Mouse (Mus musculus): ENCODE measurements around the gene Olfr820. TPM values are rescaled to one million over a fixed set of nuclear protein-coding genes. Genes with fewer than 3 reads are reported as not detected.
"Not testable (repeated sequence)": the region's sequence is repeated elsewhere in the genome, so short reads cannot be mapped to it uniquely, and the experiment has no call there.

Gene Olfr820
- polyA plus RNA-seq (2016; fragmentation: Nextera tagmentation; extraction: Ambion mirVana): not detected in 2 replicates

- no peaks in the 10 kb centered on the region for H3K9me3 ChIP-seq (replicated peaks)
- no peaks in the 10 kb centered on the region for H3K4me1 ChIP-seq
- H3K36me3 ChIP-seq: no peaks in the 10 kb centered on the region
- no peaks in the 10 kb centered on the region for H3K27me3 ChIP-seq (ENCODE audit: low read depth, poor library complexity, severe bottlenecking)
- H3K4me3 ChIP-seq: no peak within 1 kb of the TSS
- DNase-seq (ENCODE audit: low spot score): no peak
- H3K27ac ChIP-seq: no peak within 1 kb of the TSS
These were observed at the start of gene Olfr820 for GRCm38 (mm10) chr10:130012321-130012720. Gene Olfr820, plus strand, starts transcription at chr10:130012621.

DNA sequence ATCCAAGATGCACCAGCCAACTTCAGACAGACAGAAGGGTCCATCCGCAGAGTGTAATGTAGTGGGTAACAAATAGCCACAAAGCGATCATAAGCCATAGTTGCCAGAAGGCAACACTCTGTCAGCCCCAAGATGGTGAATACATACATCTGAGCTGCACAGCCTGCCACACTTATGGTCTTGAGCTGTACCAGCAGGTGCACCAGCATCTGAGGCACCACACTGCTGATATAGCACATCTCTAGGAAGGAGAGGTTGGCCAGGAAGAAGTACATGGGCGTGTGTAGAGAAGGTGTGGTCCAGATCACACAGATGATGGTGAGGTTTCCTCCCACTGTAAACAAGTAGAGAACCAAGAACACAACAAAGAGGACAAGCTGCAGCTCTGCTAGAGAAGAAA, 46.2 kb upstream of the Olfr820 start:
- H3K27ac ChIP-seq; H3K27me3 ChIP-seq (ENCODE audit: low read depth, poor library complexity, severe bottlenecking); H3K36me3 ChIP-seq; H3K4me3 ChIP-seq; DNase-seq (ENCODE audit: low spot score); H3K4me1 ChIP-seq; H3K9me3 ChIP-seq (replicated peaks): not testable (repeated sequence)
- 91% methylated on average over 2 of the region's 3 CpGs for WGBS

DNA sequence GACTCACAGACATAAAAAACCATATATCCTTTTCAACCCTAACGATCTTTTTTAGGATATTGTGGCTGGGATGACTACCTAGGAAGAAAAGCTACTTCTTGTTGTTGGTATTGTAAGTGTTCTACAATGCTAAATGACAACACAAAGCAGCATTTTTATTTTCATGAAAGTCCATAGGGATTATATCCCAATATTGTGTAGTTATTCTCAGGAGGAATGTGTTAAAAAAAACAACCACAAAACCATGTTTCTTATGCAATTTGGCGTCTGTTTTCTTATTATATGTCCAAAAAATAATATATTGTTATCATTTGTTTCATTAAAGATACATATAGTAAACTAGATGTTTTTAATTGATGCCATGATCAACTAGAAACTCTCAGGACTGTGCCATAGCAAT, 45.3 kb upstream of the Olfr820 start, which contains the start of gene Olfr819:
Gene Olfr819, minus strand, starts transcription at position 101 of the 400 bp plus-strand sequence.
- H3K9me3 ChIP-seq (replicated peaks); H3K36me3 ChIP-seq; H3K4me3 ChIP-seq; H3K4me1 ChIP-seq; H3K27me3 ChIP-seq (ENCODE audit: low read depth, poor library complexity, severe bottlenecking); DNase-seq (ENCODE audit: low spot score); H3K27ac ChIP-seq: not testable (repeated sequence)
- WGBS: 83% methylated on average over 2 of the region's 2 CpGs

DNA sequence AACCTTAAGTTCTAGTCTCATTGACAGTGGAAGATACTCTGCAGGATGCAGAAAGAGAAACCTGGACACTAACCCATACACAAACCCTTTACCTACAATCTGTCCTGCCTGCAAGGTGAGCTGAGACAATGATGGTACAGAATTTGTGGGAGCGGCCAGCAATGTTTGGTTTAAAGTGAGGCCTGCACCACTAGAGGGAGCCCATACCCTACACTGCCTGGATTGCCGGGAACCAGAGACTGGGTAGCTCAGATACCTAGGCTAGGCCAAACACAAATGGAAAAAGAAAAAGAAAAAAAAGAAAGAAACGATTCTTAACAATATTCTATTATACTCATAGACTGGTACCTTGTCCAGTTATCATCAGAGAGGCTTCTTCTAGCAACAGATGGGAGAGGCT, 39.4 kb upstream of the Olfr820 start:
- not testable (repeated sequence) for H3K9me3 ChIP-seq (replicated peaks); H3K4me3 ChIP-seq; DNase-seq (ENCODE audit: low spot score); H3K27me3 ChIP-seq (ENCODE audit: low read depth, poor library complexity, severe bottlenecking); H3K36me3 ChIP-seq; H3K27ac ChIP-seq; H3K4me1 ChIP-seq
- WGBS: no CpG with 5 or more reads among the region's 3 CpGs

GRCm38 (mm10) chr10:129976040-129976439, 36.4 kb upstream of the Olfr820 start, which contains the start of gene Olfr247:
Gene Olfr247, minus strand, starts transcription at chr10:129976140.
- no CpG with 5 or more reads among the region's 2 CpGs for WGBS
- DNase-seq (ENCODE audit: low spot score); H3K36me3 ChIP-seq: not testable (repeated sequence)

DNA sequence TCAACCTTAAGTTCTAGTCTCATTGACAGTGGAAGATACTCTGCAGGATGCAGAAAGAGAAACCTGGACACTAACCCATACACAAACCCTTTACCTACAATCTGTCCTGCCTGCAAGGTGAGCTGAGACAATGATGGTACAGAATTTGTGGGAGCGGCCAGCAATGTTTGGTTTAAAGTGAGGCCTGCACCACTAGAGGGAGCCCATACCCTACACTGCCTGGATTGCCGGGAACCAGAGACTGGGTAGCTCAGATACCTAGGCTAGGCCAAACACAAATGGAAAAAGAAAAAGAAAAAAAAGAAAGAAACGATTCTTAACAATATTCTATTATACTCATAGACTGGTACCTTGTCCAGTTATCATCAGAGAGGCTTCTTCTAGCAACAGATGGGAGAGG, 30.6 kb upstream of the Olfr820 start:
- not testable (repeated sequence) for H3K4me1 ChIP-seq; H3K36me3 ChIP-seq; H3K4me3 ChIP-seq; DNase-seq (ENCODE audit: low spot score); H3K27ac ChIP-seq; H3K9me3 ChIP-seq (replicated peaks); H3K27me3 ChIP-seq (ENCODE audit: low read depth, poor library complexity, severe bottlenecking)
- no CpG with 5 or more reads among the region's 3 CpGs for WGBS

More at GRCm38 (mm10) chr10:129976040-129976439, 36.4 kb upstream of the Olfr820 start, which contains the start of gene Olfr247:
- H3K27me3 ChIP-seq (ENCODE audit: low read depth, poor library complexity, severe bottlenecking); H3K27ac ChIP-seq; H3K4me1 ChIP-seq; H3K9me3 ChIP-seq (replicated peaks); H3K4me3 ChIP-seq: not testable (repeated sequence)

GRCm38 (mm10) chr10:129984962-129985361, 27.5 kb upstream of the Olfr820 start, which contains the start of gene Gm10310:
Gene Gm10310, minus strand, starts transcription at chr10:129985062.
- WGBS: no CpG with 5 or more reads among the region's 1 CpGs
- not testable (repeated sequence) for H3K27me3 ChIP-seq (ENCODE audit: low read depth, poor library complexity, severe bottlenecking); H3K36me3 ChIP-seq; DNase-seq (ENCODE audit: low spot score); H3K4me1 ChIP-seq; H3K27ac ChIP-seq; H3K9me3 ChIP-seq (replicated peaks); H3K4me3 ChIP-seq

DNA sequence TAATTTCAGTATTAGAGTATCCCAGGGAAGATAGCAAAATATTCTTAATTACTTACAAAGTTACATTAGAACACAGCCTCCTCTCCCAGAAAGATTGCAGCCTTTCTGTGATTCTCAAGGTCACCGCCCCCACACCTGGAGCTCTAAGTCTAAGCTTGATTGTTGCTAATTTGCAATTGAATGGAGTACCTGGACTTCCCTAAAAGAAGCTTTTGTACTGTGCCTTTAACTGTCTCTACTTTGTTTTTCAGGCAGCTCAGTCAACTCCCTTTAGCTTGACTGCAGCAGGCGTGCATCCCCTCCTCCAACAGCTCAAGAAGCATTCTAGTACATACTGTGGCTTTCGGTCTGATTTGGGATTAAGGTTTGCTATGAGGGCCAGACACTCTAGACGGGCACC, 8.3 kb upstream of the Olfr820 start:
- not testable (repeated sequence) for DNase-seq (ENCODE audit: low spot score); H3K36me3 ChIP-seq; H3K27me3 ChIP-seq (ENCODE audit: low read depth, poor library complexity, severe bottlenecking); H3K4me3 ChIP-seq; H3K27ac ChIP-seq; H3K9me3 ChIP-seq (replicated peaks); H3K4me1 ChIP-seq
- 89% methylated on average over 4 of the region's 4 CpGs for WGBS

- not testable (repeated sequence) for H3K36me3 ChIP-seq; H3K27me3 ChIP-seq (ENCODE audit: low read depth, poor library complexity, severe bottlenecking); DNase-seq (ENCODE audit: low spot score); H3K4me1 ChIP-seq; H3K9me3 ChIP-seq (replicated peaks); H3K4me3 ChIP-seq; H3K27ac ChIP-seq
- WGBS: 89% methylated on average over 4 of the region's 4 CpGs
These were observed 7.1 kb upstream of the Olfr820 start for GRCm38 (mm10) chr10:130005366-130005765.

DNA sequence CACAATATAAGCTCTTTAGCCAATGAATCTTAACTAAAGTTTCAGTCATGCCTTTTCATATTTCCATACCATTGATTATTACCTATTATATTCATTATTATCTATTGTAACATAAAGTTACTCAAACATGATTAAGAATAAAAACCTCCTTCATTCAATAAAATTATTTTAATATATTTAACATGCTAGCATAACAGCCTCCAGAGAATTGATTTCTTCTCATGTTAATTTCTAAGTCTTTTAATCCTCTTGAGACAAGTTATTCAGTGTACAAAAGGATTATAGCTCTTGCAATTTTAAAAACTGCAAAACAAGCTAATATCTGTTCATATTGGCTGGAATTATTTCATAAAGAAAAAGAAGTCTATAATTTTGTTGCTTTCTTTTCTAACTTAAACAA, 17.6 kb downstream of the Olfr820 start, which contains the start of gene Olfr821:
Gene Olfr821, plus strand, starts transcription at position 301 of the 400 bp plus-strand sequence.
- Histone ChIP-seq H3K9me3 (replicated peaks) (no peaks in the 10 kb centered on the region), H3K27ac (no peak within 1 kb of the TSS), H3K36me3 (no peaks in the 10 kb centered on the region), H3K27me3 (ENCODE audit: low read depth, poor library complexity, severe bottlenecking) (no peaks in the 10 kb centered on the region), H3K4me3 (no peak within 1 kb of the TSS), H3K4me1 (no peaks in the 10 kb centered on the region)
- DNase-seq (ENCODE audit: low spot score): no peak

- H3K36me3 ChIP-seq: no peaks in the 10 kb centered on the region
- H3K27ac ChIP-seq: no peak overlapping the region
- H3K9me3 ChIP-seq (replicated peaks): no peaks in the 10 kb centered on the region
- H3K4me3 ChIP-seq: no peak overlapping the region
- H3K4me1 ChIP-seq: no peaks in the 10 kb centered on the region
- 69% methylated on average over 6 of the region's 6 CpGs for WGBS
- DNase-seq (ENCODE audit: low spot score): no peak
- no peaks in the 10 kb centered on the region for H3K27me3 ChIP-seq (ENCODE audit: low read depth, poor library complexity, severe bottlenecking)
These were observed 24.7 kb downstream of the Olfr820 start for GRCm38 (mm10) chr10:130037096-130037495.

Other genes with a start within 250 kb of the Olfr820 start
- not detected in 2 replicates for gene Olfr808, start 247.1 kb upstream of the Olfr820 start, polyA plus RNA-seq (2016; fragmentation: Nextera tagmentation; extraction: Ambion mirVana)
- not detected in 2 replicates for gene Olfr809, start 238.0 kb upstream of the Olfr820 start, polyA plus RNA-seq (2016; fragmentation: Nextera tagmentation; extraction: Ambion mirVana)
- not detected in 2 replicates for gene Olfr810, start 217.7 kb upstream of the Olfr820 start, polyA plus RNA-seq (2016; fragmentation: Nextera tagmentation; extraction: Ambion mirVana)
- gene Olfr811, start 208.2 kb upstream of the Olfr820 start, polyA plus RNA-seq (2016; fragmentation: Nextera tagmentation; extraction: Ambion mirVana): not detected in 2 replicates
- not detected in 2 replicates for gene Olfr812, start 166.5 kb upstream of the Olfr820 start, polyA plus RNA-seq (2016; fragmentation: Nextera tagmentation; extraction: Ambion mirVana)
- gene Olfr813, start 157.3 kb upstream of the Olfr820 start, polyA plus RNA-seq (2016; fragmentation: Nextera tagmentation; extraction: Ambion mirVana): not detected in 2 replicates
- not detected in 2 replicates for gene Olfr814, start 132.8 kb upstream of the Olfr820 start, polyA plus RNA-seq (2016; fragmentation: Nextera tagmentation; extraction: Ambion mirVana)
- gene Olfr815, start 106.8 kb upstream of the Olfr820 start, polyA plus RNA-seq (2016; fragmentation: Nextera tagmentation; extraction: Ambion mirVana): not detected in 2 replicates
- not detected in 2 replicates for gene Olfr816, start 97.0 kb upstream of the Olfr820 start, polyA plus RNA-seq (2016; fragmentation: Nextera tagmentation; extraction: Ambion mirVana)
- not detected in 2 replicates for gene Olfr818, start 63.5 kb upstream of the Olfr820 start, polyA plus RNA-seq (2016; fragmentation: Nextera tagmentation; extraction: Ambion mirVana)
- gene Olfr819, start 45.4 kb upstream of the Olfr820 start, polyA plus RNA-seq (2016; fragmentation: Nextera tagmentation; extraction: Ambion mirVana): not detected in 2 replicates
- gene Olfr247, start 36.5 kb upstream of the Olfr820 start, polyA plus RNA-seq (2016; fragmentation: Nextera tagmentation; extraction: Ambion mirVana): not detected in 2 replicates
- gene Gm10310, start 27.6 kb upstream of the Olfr820 start, polyA plus RNA-seq (2016; fragmentation: Nextera tagmentation; extraction: Ambion mirVana): not detected in 2 replicates
- gene Olfr821, start 17.7 kb downstream of the Olfr820 start, polyA plus RNA-seq (2016; fragmentation: Nextera tagmentation; extraction: Ambion mirVana): not detected in 2 replicates
- not detected in 2 replicates for gene Olfr822, start 58.6 kb downstream of the Olfr820 start, polyA plus RNA-seq (2016; fragmentation: Nextera tagmentation; extraction: Ambion mirVana)
- gene Olfr823, start 102.8 kb downstream of the Olfr820 start, polyA plus RNA-seq (2016; fragmentation: Nextera tagmentation; extraction: Ambion mirVana): not detected in 2 replicates
- not detected in 2 replicates for gene Olfr824, start 117.4 kb downstream of the Olfr820 start, polyA plus RNA-seq (2016; fragmentation: Nextera tagmentation; extraction: Ambion mirVana)
- not detected in 2 replicates for gene Olfr825, start 154.1 kb downstream of the Olfr820 start, polyA plus RNA-seq (2016; fragmentation: Nextera tagmentation; extraction: Ambion mirVana)
- gene Olfr826, start 171.6 kb downstream of the Olfr820 start, polyA plus RNA-seq (2016; fragmentation: Nextera tagmentation; extraction: Ambion mirVana): not detected in 2 replicates
- not detected in 2 replicates for gene Olfr827, start 201.8 kb downstream of the Olfr820 start, polyA plus RNA-seq (2016; fragmentation: Nextera tagmentation; extraction: Ambion mirVana)